Mouse (Mus musculus) liver, adult 2 months (tissue): ENCODE measurements around the gene Bmpr2. TPM values are rescaled to one million over a fixed set of nuclear protein-coding genes. Genes with fewer than 3 reads are reported as not detected.

ENCODE experiments used
- DNase-seq: peaks from one replicate; pipeline ENCODE4 v3.0.0-alpha.2; 2011; ENCODE audit warnings: low read depth, low spot score; ENCODE audit errors: extremely low read depth
- H3K27ac ChIP-seq: fragments of 200-500 bp; replicated peaks from 2 replicates; pipeline ENCODE4 v1.5.1; 2012; ENCODE audit warnings: low read depth, mild to moderate bottlenecking, control low read depth, inconsistent platforms, low read length; ENCODE audit not compliant: insufficient read depth
- H3K27me3 ChIP-seq: fragments of 200-500 bp; 2 replicates; pipeline ENCODE4 v1.6.1; 2012; ENCODE audit warnings: mild to moderate bottlenecking, moderate library complexity, low read length, inconsistent platforms; ENCODE audit not compliant: control insufficient read depth, insufficient read depth
- H3K36me3 ChIP-seq: fragments of 200-500 bp; 2 replicates; pipeline ENCODE4 v1.6.1; 2012; ENCODE audit warnings: low read length, inconsistent platforms; ENCODE audit not compliant: control insufficient read depth, insufficient read depth
- H3K4me1 ChIP-seq: fragments of 200-500 bp; 2 replicates; pipeline ENCODE4 v1.6.1; 2011; ENCODE audit warnings: low read length; ENCODE audit not compliant: control insufficient read depth, insufficient read depth
- H3K4me3 ChIP-seq: fragments of 200-500 bp; 2 replicates; pipeline ENCODE4 v1.5.1; 2011; ENCODE audit warnings: low read depth, mild to moderate bottlenecking, control low read depth, low read length, moderate library complexity; ENCODE audit not compliant: insufficient read depth
- H3K79me2 ChIP-seq: fragments of 200-500 bp; 2 replicates; pipeline ENCODE4 v1.6.1; 2012; ENCODE audit warnings: inconsistent platforms, mild to moderate bottlenecking, low read length, moderate library complexity; ENCODE audit not compliant: control insufficient read depth, insufficient read depth
- H3K9ac ChIP-seq: fragments of 200-500 bp; 2 replicates; pipeline ENCODE4 v1.6.1; 2012; ENCODE audit warnings: low read depth, mild to moderate bottlenecking, control low read depth, inconsistent platforms, low read length
- CTCF ChIP-seq: fragments of 200-500 bp; IDR thresholded peaks from 2 replicates; pipeline ENCODE4 v1.5.1; 2011; ENCODE audit warnings: low read depth, low read length, control low read depth
- POLR2A ChIP-seq: fragments of 200-500 bp; IDR thresholded peaks from 2 replicates; pipeline ENCODE4 v1.6.1; 2011; ENCODE audit warnings: low read length, control low read depth; ENCODE audit not compliant: insufficient read depth; ENCODE audit errors: extremely low read depth
- WGBS: fragments of 180-500 bp; shearing (Covaris S2); methylation state at CpG from one replicate; pipeline ENCODE4 v1.1.7; 2018; 5-methylcytosine and 5-hydroxymethylcytosine counted together
- polyA plus RNA-seq: library from polyadenylated mRNA; depleted of rRNA; stranded (reverse); fragments of >200 nt; gene quantifications from 2 replicates; pipeline ENCODE4 v1.2.3, GENCODE M21; 2012
- total RNA-seq: library from RNA; depleted of rRNA; stranded (reverse); fragments of >200 nt; gene quantifications from 2 replicates; pipeline ENCODE4 v1.2.3, GENCODE M21; 2014

Gene Bmpr2
- total and polyA plus RNA-seq, 2 experiments = 2.6 to 16.2 TPM

GRCm38 (mm10) chr1:59907700-59908099 is 144.5 kb downstream of the Bmpr2 start:
- no peaks in the 10 kb centered on the region for H3K36me3 ChIP-seq
- no peaks in the 10 kb centered on the region for H3K4me1 ChIP-seq
- no peak overlapping the region for H3K27ac ChIP-seq
- no peak overlapping the region for H3K9ac ChIP-seq
- DNase-seq = no peak
- H3K4me3 ChIP-seq = no peak overlapping the region
- TF ChIP-seq POLR2A (no peak), CTCF (no peak)
- WGBS = 32% methylated on average over 2 of the region's 2 CpGs
- H3K27me3 ChIP-seq = no peaks in the 10 kb centered on the region
- H3K79me2 ChIP-seq = no peaks in the 10 kb centered on the region

GRCm38 (mm10) chr1:59910941-59911340 is 147.7 kb downstream of the Bmpr2 start:
- H3K27me3 ChIP-seq = peaks cover 2% of the 10 kb centered on the region; the same call in 1 of the 2 replicates
- H3K4me1 ChIP-seq = no peaks in the 10 kb centered on the region
- WGBS = 94% methylated on average over 1 of the region's 1 CpGs
- no peak overlapping the region for H3K27ac ChIP-seq
- H3K9ac ChIP-seq = no peak overlapping the region
- no peak overlapping the region for H3K4me3 ChIP-seq
- no peak for DNase-seq
- peaks cover 8% of the 10 kb centered on the region for H3K79me2 ChIP-seq
- TF ChIP-seq CTCF (no peak), POLR2A (no peak)
- H3K36me3 ChIP-seq = no peaks in the 10 kb centered on the region

DNA sequence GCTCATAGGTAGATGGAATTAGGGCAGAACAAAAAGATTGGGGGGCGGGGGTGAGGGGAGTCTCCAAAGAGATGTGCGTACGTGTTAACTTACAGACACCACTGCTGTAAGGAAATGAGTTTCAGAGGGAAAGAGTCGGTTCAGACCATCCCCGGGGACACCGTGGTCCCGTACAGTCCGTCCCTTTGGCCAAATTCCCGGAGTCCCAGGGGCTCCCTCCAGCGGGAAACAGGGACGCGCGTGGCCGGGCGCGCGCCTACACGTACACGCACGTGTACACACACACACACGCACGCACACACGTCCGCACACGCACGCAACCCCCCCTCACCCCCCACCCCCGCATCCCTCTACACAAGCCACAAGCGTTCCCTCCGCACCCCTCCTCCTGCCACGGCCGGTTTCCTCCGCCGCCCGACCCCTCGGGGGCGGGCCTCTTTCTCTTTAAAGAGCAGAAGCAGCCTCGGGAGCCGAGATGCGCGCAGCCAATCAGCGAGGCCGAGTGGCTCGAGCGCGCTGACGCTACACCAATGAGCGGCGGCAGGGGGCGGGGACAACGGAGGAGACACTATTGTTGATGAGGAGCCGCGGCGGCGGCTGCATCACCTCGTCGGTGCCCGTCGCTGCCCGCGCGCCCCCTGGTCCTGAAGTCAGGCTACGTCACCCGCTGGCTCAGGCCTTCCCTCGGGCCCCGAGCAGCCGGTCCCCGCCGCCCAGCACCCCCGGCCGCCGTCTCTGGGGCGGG is 149.4 kb downstream of the Bmpr2 start, which contains the start of gene Fam117b:
Fam117b (plus strand) TSS at position 594 of the 745 bp plus-strand sequence.
- Histone ChIP-seq H3K36me3 (no peaks in the 10 kb centered on the region), H3K27ac (peak within 1 kb of the TSS; percentile 68), H3K4me1 (no peaks in the 10 kb centered on the region), H3K4me3 (peak within 1 kb of the TSS; percentile 95), H3K9ac (peak within 1 kb of the TSS; percentile 99), H3K27me3 (peaks cover 2% of the 10 kb centered on the region; the same call in 1 of the 2 replicates), H3K79me2 (peaks cover 11% of the 10 kb centered on the region)
- peak; percentile 76 for DNase-seq
- TF ChIP-seq CTCF (no peak), POLR2A (peak; percentile 52)
- WGBS = under 1% methylated on average over 72 of the region's 72 CpGs

GRCm38 (mm10) chr1:59913195-59913868 is 150.1 kb downstream of the Bmpr2 start:
- Histone ChIP-seq H3K4me3 (peak overlapping the region; percentile 95), H3K27ac (peak overlapping the region; percentile 68), H3K4me1 (no peaks in the 10 kb centered on the region; the same call in 1 of the 2 replicates), H3K27me3 (peaks cover 2% of the 10 kb centered on the region; the same call in 1 of the 2 replicates), H3K9ac (peak overlapping the region; percentile 99), H3K36me3 (no peaks in the 10 kb centered on the region), H3K79me2 (peaks cover 11% of the 10 kb centered on the region)
- TF ChIP-seq CTCF (no peak), POLR2A (no peak)
- 1% methylated on average over 89 of the region's 98 CpGs for WGBS
- no peak for DNase-seq

- Histone ChIP-seq H3K27me3 (peaks cover 2% of the 10 kb centered on the region; the same call in 1 of the 2 replicates), H3K9ac (peak overlapping the region; percentile 99), H3K4me3 (peak overlapping the region; percentile 95), H3K27ac (peak overlapping the region; percentile 4; the same call in 1 of the 2 replicates), H3K4me1 (no peaks in the 10 kb centered on the region; the same call in 1 of the 2 replicates), H3K36me3 (no peaks in the 10 kb centered on the region), H3K79me2 (peaks cover 11% of the 10 kb centered on the region)
- TF ChIP-seq POLR2A (no peak), CTCF (no peak)
- DNase-seq = peak; percentile 65
- 5% methylated on average over 12 of the region's 12 CpGs for WGBS
These were observed 150.6 kb downstream of the Bmpr2 start for GRCm38 (mm10) chr1:59913869-59914225.
